Mouse (Mus musculus): ENCODE data around the gene Chn2.

GRCm38 (mm10) chr6:54251401-54252191 lies 212.2 kb downstream of the Chn2 start:
- no peak for TF ChIP-seq EP300 (IDR thresholded peaks at IDR 0.05; ENCODE audit: insufficient read depth, low read depth, low read length)
- no peak for TF ChIP-seq POLR2A (IDR thresholded peaks at IDR 0.05; ENCODE audit: insufficient read depth, low read length)
